Mouse (Mus musculus) hindbrain, embryonic 15.5 days (tissue): Measurements from ENCODE around the gene Vmn2r40. TPM values are rescaled to one million over a fixed set of nuclear protein-coding genes. Genes with fewer than 3 reads are reported as not detected.
"Not testable (repeated sequence)": the region's sequence is repeated elsewhere in the genome, so short reads cannot be mapped to it uniquely, and the experiment has no call there.

Experiments
- ATAC-seq: fragments of 200-750 bp; cut with Nextera tagmentation; 2 replicates; pipeline ENCODE4 v1.8.0; 2017; ENCODE audit warnings: low read depth, moderate number of reproducible peaks, moderate TSS enrichment; ENCODE audit not compliant: low FRiP score
- H3K27ac ChIP-seq: fragments of 300-500 bp; sonication (generic); replicated peaks from 2 replicates; pipeline ENCODE4 v1.5.1; 2015; ENCODE audit warnings: mild to moderate bottlenecking, inconsistent platforms
- H3K27me3 ChIP-seq: fragments of 300-500 bp; sonication (generic); 2 replicates; pipeline ENCODE4 v1.6.1; 2015; ENCODE audit warnings: control low read depth, inconsistent platforms
- H3K36me3 ChIP-seq: fragments of 300-500 bp; sonication (generic); 2 replicates; pipeline ENCODE4 v1.6.1; 2015; ENCODE audit warnings: control low read depth, inconsistent platforms
- H3K4me1 ChIP-seq: fragments of 300-500 bp; sonication (generic); replicated peaks from 2 replicates; pipeline ENCODE4 v1.6.1; 2015; ENCODE audit warnings: control low read depth, inconsistent platforms
- H3K4me2 ChIP-seq: fragments of 300-500 bp; sonication (generic); 2 replicates; pipeline ENCODE4 v1.6.1; 2015; ENCODE audit warnings: moderate library complexity, mild to moderate bottlenecking, inconsistent platforms
- H3K4me3 ChIP-seq: fragments of 300-500 bp; sonication (generic); 2 replicates; pipeline ENCODE4 v1.5.1; 2015; ENCODE audit warnings: mild to moderate bottlenecking, inconsistent platforms
- H3K9ac ChIP-seq: fragments of 300-500 bp; sonication (generic); 2 replicates; pipeline ENCODE4 v1.6.1; 2015; ENCODE audit warnings: inconsistent platforms
- H3K9me3 ChIP-seq: fragments of 300-500 bp; sonication (generic); 2 replicates; pipeline ENCODE4 v1.6.1; 2016; ENCODE audit warnings: control low read depth, inconsistent platforms
- WGBS: fragments of 180-500 bp; shearing (Covaris S2); methylation state at CpG from one replicate; pipeline ENCODE4 v1.1.7; 2015; 5-methylcytosine and 5-hydroxymethylcytosine counted together
- polyA plus RNA-seq: library from polyadenylated mRNA; unstranded; fragments of >200 nt; fragmentation: Nextera tagmentation; extraction: Ambion mirVana; gene quantifications from 2 replicates; pipeline ENCODE4 v1.2.1, GENCODE M21; 2015

The Vmn2r40 gene
- not detected in 2 replicates for polyA plus RNA-seq

DNA sequence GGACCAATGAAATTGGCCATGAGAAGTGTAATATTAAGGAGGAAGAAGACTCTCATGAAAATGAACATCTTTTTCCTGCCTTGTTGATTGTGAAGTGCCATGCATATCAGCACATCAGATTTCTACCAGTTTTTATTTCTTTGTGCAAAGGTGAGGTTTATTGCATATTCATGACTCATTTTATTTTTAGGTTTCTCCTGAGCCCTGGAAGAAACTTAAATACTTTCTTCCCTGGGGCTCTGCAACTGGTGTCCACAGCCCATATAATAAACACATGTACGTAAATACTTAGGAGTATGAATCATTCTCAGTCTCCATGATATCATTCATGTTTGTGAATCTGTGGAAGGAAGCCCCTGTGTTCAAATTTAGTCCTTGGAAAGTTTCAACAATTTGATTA is at the start of gene Vmn2r40:
Gene Vmn2r40 (minus strand): TSS at position 101 of the 400 bp plus-strand sequence.
- not testable (repeated sequence) for H3K27me3 ChIP-seq, H3K9me3 ChIP-seq, H3K9ac ChIP-seq, H3K4me1 ChIP-seq, H3K4me3 ChIP-seq, ATAC-seq, H3K36me3 ChIP-seq, H3K27ac ChIP-seq, H3K4me2 ChIP-seq
- no CpG with 5 or more reads among the region's 1 CpGs for WGBS

Other genes starting within 250 kb of the Vmn2r40 start
- gene Vmn2r39, start 99.4 kb upstream of the Vmn2r40 start, polyA plus RNA-seq = not detected in 2 replicates
- not detected in 2 replicates for gene Vmn2r38, start 166.4 kb upstream of the Vmn2r40 start, polyA plus RNA-seq